Mouse (Mus musculus): ENCODE data around the gene Kcnk10. TPM values are rescaled to one million over a fixed set of nuclear protein-coding genes. Genes with fewer than 3 reads are reported as not detected.
"Not testable (repeated sequence)": the region's sequence is repeated elsewhere in the genome, so short reads cannot be mapped to it uniquely, and the experiment has no call there.

Kcnk10 gene
- total and polyA plus RNA-seq, 3 experiments = 2.4 to 7.5 (median 3.8) TPM

DNA sequence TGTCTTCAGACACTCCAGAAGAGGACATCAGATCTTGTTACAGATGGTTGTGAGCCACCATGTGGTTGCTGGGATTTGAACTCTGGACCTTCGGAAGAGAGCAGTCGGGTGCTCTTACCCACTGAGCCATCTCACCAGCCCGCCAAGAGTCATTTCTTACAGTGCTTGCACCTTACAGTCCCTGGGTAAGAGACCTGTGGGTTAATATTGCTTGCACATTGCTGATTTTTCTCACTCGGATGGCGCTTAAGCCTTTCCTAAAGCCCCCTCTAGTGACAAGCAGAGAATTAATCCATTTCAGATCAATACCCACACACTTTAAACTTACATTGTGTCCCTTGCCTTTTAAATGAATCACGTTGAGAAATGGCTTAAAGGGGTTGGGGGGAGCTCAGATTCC lies 42.8 kb upstream of the Kcnk10 start:
- H3K4me1 ChIP-seq (ENCODE audit: control insufficient read depth in 1 of 2, insufficient read depth in 2 of 2); H3K36me3 ChIP-seq (replicated peaks in 1 of 2; ENCODE audit: control insufficient read depth in 1 of 2, insufficient read depth in 1 of 2, low read length in 1 of 2); H3K9me3 ChIP-seq (replicated peaks; ENCODE audit: low read length); H3K27ac ChIP-seq (ENCODE audit: insufficient read depth, low read depth); H3K79me2 ChIP-seq (replicated peaks; ENCODE audit: control insufficient read depth, extremely low read depth, insufficient read depth, poor library complexity, severe bottlenecking); H3K9ac ChIP-seq (ENCODE audit: insufficient read depth, low read depth); H3K4me2 ChIP-seq (ENCODE audit: insufficient read depth, low read depth, poor library complexity, severe bottlenecking); H3K4me3 ChIP-seq (replicated peaks in 1 of 3; ENCODE audit: low read depth in 2 of 3, low read length in 2 of 3, poor library complexity in 1 of 3); dilution Hi-C loops (cut with MboI; ENCODE audit: extremely low pct_ligation_motif_present, extremely low pct_unique_long_range_greater_than_20kb, low sequenced_read_pairs); H3K27me3 ChIP-seq (replicated peaks): not testable (repeated sequence)
- peak; percentile 64 for DNase-seq (ENCODE audit: extremely low read depth)
- in situ Hi-C loops (cut with MboI; ENCODE audit: low pct_ligation_motif_present, low pct_unique_long_range_greater_than_20kb, low sequenced_read_pairs) = loop anchor here (10.0 kb wide), 1 partner anchor 416 kb away; no protein-coding TSS in a partner anchor
- TF ChIP-seq ZC3H11A (IDR thresholded peaks at IDR 0.05; ENCODE audit: low read depth, low read length) = peak; percentile 76
- 0 out of 2 replicates have a peak, but pooled peaks have one; percentile 49 for TF ChIP-seq MYC (IDR thresholded peaks at IDR 0.05; ENCODE audit: low read depth, low read length)
- TF ChIP-seq TBP (conservative IDR thresholded peaks at IDR 0.05; ENCODE audit: low read depth, low read length) = peak; percentile 97
- TF ChIP-seq RAD21 (IDR thresholded peaks at IDR 0.05; ENCODE audit: low read depth, low read length) = peak; percentile 91
- peak; percentile 47; the same call in 1 of the 2 replicates for TF ChIP-seq ELF1 (IDR thresholded peaks at IDR 0.05; ENCODE audit: low read depth, low read length)
- TF ChIP-seq SMC3 (IDR thresholded peaks at IDR 0.05; ENCODE audit: low read depth, low read length) = peak; percentile 86
- TF ChIP-seq CTCF (conservative IDR thresholded peaks at IDR 0.05 in 1 of 2, IDR thresholded peaks at IDR 0.05 in 1 of 2; ENCODE audit: low read depth in 2 of 2, low read length in 2 of 2) = peak in 1 of 2 experiments; percentile 81; a peak in 2 of 4 replicates
- TF ChIP-seq MAFK (IDR thresholded peaks at IDR 0.05; ENCODE audit: insufficient replicate concordance, low read length) = peak; percentile 52; the same call in 1 of the 2 replicates

DNA sequence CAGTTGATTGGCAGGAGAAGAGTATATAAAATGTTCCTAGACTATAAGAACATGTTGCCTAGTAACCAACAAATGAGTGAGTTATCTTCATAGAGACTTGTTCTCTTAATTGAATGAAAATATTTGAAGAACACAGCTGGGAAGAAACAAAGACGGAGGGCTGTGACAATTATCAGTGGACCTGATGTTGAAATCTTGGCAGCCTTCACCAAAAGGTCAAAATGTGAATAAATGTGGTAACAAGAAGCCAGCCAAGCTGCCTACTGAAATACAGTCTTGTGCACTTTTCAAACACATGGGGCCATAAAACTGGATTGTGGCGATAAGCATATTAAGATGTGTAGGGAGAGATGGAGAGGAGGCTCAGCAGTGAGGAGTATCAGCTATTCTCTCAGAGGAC lies 41.4 kb upstream of the Kcnk10 start:
- Histone ChIP-seq H3K9me3 (replicated peaks; ENCODE audit: low read length) (no peaks in the 10 kb centered on the region), H3K36me3 (replicated peaks in 1 of 2; ENCODE audit: control insufficient read depth in 1 of 2, insufficient read depth in 1 of 2, low read length in 1 of 2) (no peaks in the 10 kb centered on the region), H3K4me2 (ENCODE audit: insufficient read depth, low read depth, poor library complexity, severe bottlenecking) (no peak overlapping the region), H3K79me2 (replicated peaks; ENCODE audit: control insufficient read depth, extremely low read depth, insufficient read depth, poor library complexity, severe bottlenecking) (no peaks in the 10 kb centered on the region), H3K9ac (ENCODE audit: insufficient read depth, low read depth) (no peak overlapping the region), H3K4me1 (ENCODE audit: control insufficient read depth in 1 of 2, insufficient read depth in 2 of 2) (peaks cover 2 to 6% of the 10 kb centered on the region in 2 experiments; a peak in 2 of 4 replicates), H3K27ac (ENCODE audit: insufficient read depth, low read depth) (no peak overlapping the region), H3K27me3 (replicated peaks) (no peaks in the 10 kb centered on the region), H3K4me3 (replicated peaks in 1 of 3; ENCODE audit: low read depth in 2 of 3, low read length in 2 of 3, poor library complexity in 1 of 3) (no peak overlapping the region)
- TF ChIP-seq SMC3 (IDR thresholded peaks at IDR 0.05; ENCODE audit: low read depth, low read length) (no peak), CHD1 (IDR thresholded peaks at IDR 0.05; ENCODE audit: low read depth, low read length) (no peak), USF1 (IDR thresholded peaks at IDR 0.05; ENCODE audit: low read depth, low read length) (no peak), GABPA (IDR thresholded peaks at IDR 0.05; ENCODE audit: insufficient replicate concordance, low read depth, low read length) (no peak)
- in situ Hi-C loops (cut with MboI; ENCODE audit: low pct_ligation_motif_present, low pct_unique_long_range_greater_than_20kb, low sequenced_read_pairs) (loop anchor here (10.0 kb wide), 1 partner anchor 165 kb away; no protein-coding TSS in a partner anchor), dilution Hi-C loops (cut with MboI; ENCODE audit: extremely low pct_ligation_motif_present, extremely low pct_unique_long_range_greater_than_20kb, low sequenced_read_pairs) (no loop called here)
- no peak for DNase-seq (ENCODE audit: extremely low read depth)

DNA sequence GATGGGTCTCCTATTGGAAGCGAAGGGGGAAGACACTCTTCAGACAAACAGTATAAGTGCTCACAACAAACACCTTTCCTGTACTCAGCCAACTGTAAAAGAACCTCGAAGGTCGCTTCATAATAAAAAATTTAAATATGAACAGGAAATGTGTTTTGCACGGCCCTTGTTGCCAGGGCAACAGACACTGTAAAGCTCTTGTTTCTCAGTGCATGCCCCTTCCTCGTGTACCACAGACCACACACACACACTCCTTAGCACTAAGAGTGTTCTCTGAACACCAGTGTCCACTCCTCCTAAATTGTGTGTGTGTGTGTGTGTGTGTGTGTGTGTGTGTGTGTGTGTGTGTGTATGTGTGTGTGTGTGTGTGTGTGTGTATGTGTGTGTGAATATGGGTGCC lies 37.6 kb upstream of the Kcnk10 start:
- Histone ChIP-seq H3K4me1 (ENCODE audit: control insufficient read depth in 1 of 2, insufficient read depth in 2 of 2) (peaks cover 2 to 11% of the 10 kb centered on the region in 2 experiments; a peak in 3 of 4 replicates), H3K27ac (ENCODE audit: insufficient read depth, low read depth) (no peak overlapping the region), H3K36me3 (replicated peaks in 1 of 2; ENCODE audit: control insufficient read depth in 1 of 2, insufficient read depth in 1 of 2, low read length in 1 of 2) (no peaks in the 10 kb centered on the region), H3K9ac (ENCODE audit: insufficient read depth, low read depth) (no peak overlapping the region), H3K4me3 (replicated peaks in 1 of 3; ENCODE audit: low read depth in 2 of 3, low read length in 2 of 3, poor library complexity in 1 of 3) (no peak overlapping the region), H3K4me2 (ENCODE audit: insufficient read depth, low read depth, poor library complexity, severe bottlenecking) (no peak overlapping the region), H3K9me3 (replicated peaks; ENCODE audit: low read length) (no peaks in the 10 kb centered on the region), H3K79me2 (replicated peaks; ENCODE audit: control insufficient read depth, extremely low read depth, insufficient read depth, poor library complexity, severe bottlenecking) (no peaks in the 10 kb centered on the region), H3K27me3 (replicated peaks) (no peaks in the 10 kb centered on the region)
- dilution Hi-C loops (cut with MboI; ENCODE audit: extremely low pct_ligation_motif_present, extremely low pct_unique_long_range_greater_than_20kb, low sequenced_read_pairs) (no loop called here), in situ Hi-C loops (cut with MboI; ENCODE audit: low pct_ligation_motif_present, low pct_unique_long_range_greater_than_20kb, low sequenced_read_pairs) (loop anchor here (10.0 kb wide), 1 partner anchor 161 kb away; no protein-coding TSS in a partner anchor)
- peak; percentile 17 for DNase-seq (ENCODE audit: extremely low read depth)
- no peak for TF ChIP-seq MAX (IDR thresholded peaks at IDR 0.05; ENCODE audit: low read length)

All from CH12.LX (cell line).